Mouse (Mus musculus): ENCODE measurements around the gene Slc26a8. TPM values are rescaled to one million over a fixed set of nuclear protein-coding genes. Genes with fewer than 3 reads are reported as not detected.

Slc26a8 gene
- polyA plus RNA-seq, 2 experiments from 2014 or later = 0.32 TPM; not detected in 1

DNA sequence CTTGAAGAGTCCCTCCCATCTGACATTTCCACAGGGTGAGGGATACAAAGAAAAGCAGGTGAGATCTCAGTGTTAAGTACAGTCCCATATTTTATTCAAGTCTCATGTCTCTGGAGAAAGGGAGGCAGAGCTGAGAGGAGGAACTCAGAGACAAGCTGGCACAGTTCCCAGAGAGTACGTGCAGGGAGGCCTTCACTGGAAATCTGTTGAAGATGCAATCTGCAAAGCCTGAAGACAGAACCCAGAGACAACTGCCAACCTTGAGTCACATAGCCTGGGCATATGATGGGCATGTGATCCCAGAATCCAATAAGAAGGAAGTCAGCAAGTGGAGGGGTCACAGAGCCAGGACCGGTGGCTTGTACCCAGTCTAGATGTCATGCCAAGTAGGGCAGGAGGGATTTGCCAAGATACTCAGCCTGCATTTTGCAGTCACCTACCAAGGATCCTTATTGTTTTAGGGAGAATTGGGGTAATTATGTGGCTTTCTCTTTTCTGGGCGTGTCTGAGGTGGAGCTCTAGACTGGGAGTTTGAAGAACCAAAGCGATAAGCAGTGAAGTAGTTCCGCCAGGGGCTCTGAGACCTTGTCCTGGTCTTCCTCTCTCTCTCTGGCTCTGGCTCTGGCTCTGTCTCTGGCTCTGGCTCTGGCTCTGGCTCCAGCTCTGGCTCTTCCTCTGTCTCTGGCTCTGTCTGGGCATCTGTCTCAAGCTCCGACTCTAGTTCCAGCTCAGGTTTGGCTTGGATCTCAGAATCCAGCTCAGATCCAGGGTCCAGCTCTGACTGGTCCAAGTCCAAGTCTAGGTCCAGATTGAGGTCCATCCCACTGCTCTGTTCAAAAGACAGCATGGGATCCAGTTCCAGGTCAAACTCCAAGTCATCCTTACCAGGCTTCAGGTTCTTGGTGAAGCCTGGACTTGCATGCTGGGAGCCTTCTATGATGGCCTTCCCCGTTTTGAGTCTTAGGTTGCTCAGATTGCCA is 52.0 kb downstream of the Slc26a8 start:
- ATAC-seq = no peak

DNA sequence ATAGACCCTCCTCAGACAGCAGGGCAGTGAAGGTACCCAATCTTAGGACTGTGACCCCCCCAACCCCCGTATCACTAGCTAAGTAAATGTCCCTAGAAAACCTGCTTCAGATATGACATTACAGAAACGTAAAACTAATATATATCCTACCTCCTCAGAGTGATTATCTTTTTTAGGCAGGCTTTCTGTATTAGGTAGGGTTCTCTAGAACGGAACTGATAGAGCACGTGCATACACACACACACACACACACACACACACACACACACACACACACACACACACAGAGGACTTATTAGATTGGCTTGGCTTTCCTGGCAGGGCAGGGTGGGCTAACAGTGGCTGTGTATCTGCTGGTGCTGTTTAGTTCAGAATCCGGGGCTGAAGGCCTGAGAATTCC is 54.2 kb downstream of the Slc26a8 start:
- ATAC-seq = no peak

DNA sequence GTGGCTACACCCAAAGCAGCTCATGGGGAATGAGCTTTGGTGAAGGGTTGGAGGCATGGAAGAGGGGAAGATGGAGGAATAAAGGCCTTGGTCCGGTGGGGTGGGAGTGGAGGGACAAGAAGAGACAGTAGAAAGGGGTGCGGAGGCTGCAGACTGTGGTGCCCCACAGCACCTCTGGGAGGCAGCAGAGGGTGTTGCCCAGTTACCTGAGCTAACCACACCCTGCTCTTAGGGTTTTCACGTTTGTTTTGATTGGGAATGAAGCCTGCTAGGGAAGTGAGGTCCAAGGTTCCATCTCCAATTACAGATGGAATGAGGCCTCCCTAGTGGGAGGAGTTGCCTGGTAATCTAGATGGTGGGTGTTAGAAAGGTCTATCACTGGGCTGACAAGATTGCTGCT is 60.9 kb downstream of the Slc26a8 start:
- ATAC-seq = no peak

DNA sequence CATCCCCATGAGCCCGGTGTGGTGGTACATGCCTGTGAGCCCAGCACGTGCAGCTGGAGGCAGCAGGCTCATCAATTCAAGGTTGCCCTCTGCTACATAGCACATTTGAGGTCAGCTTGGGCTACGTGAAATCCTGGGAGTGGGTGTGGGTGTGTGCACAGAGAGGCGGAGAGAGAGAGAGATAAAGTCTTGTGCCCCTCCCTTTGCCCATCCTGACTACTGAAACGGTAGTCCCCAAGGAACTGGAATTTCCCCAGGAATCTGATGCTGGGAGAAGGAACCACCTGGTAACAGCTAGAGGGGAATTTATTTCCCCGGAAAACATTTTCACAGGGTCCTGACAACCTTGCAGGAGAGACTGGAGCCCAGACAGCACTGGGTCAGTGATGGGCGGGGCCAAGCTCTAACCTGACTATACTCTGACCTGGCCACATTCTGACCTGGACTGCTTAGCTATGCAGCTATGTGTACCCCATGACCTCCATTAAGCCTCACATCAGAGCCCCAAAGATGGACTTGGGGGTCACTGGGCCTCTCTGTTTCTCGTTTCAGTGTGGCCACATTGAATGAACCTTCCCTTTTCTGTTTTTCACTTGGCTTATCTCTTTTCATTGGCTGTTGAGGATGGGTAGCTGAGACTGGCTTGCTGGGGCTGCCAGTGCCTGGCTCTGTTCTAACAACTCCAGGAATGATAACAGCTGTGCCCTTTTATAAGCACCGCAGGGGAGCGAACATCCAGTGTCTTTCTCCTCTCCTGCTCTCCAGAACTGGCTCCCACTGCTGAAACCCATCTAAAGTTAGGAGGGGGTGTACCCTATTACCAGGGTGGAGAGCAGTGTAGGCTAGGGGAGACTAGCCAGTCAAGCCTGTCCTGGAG is 61.5 kb downstream of the Slc26a8 start:
- no peak for ATAC-seq

DNA sequence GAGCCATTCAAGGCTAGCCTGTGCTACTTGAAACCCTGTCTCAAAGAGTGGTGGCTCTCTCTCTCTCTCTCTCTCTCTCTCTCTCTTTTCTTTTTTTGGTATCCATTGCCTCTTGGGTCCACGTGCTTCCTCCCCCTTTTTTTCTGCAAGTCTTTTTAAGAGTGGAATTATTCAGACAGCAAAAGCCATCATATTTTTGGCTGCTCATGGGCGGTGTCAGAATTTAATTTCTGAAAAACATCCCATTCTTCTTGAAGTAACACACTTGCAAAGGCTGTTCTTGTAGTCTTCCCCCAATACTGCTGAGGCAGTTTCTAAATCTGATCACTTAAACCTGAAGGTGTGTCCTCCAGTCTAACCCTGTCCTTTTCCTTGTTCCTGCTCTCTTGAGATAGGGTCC is 63.1 kb downstream of the Slc26a8 start:
- ATAC-seq = no peak

DNA sequence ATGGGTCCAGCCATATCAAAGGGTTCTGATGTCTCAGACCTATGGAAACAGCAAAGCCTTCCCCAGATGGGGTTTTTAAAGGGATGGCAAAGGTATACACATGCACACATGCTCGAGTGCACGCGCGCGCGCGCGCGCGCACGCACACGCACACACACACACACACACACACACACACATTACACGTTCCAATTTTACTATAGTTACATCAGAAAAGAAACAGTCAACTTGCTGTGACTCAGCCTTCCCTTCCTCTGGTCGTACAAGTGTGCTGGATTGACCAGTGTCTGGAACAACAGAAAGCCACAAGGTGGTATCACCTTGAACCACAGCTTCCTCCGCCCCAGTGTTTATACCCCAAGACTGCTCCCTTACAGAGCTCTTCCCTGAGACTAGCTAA is 64.7 kb downstream of the Slc26a8 start:
- ATAC-seq = no peak

DNA sequence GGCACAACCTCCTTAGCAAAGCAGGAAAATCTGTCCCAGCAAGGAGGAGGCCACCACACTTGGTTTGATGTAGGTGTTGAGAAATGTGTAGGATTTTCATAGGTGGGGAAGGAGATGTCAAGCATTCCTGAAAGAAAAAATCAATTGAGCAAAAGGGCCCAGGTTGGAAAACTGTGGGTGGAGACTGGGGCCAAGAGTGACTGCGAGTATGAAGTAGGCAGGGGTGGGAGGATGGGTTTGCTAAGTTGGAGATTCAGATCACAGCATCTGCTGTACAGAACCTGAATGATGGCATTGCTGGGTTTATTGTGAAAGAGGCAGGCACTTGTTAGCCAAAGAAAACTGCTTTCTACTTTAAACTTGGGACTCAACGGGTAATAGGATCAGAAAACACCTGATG is 65.2 kb downstream of the Slc26a8 start:
- no peak for ATAC-seq

DNA sequence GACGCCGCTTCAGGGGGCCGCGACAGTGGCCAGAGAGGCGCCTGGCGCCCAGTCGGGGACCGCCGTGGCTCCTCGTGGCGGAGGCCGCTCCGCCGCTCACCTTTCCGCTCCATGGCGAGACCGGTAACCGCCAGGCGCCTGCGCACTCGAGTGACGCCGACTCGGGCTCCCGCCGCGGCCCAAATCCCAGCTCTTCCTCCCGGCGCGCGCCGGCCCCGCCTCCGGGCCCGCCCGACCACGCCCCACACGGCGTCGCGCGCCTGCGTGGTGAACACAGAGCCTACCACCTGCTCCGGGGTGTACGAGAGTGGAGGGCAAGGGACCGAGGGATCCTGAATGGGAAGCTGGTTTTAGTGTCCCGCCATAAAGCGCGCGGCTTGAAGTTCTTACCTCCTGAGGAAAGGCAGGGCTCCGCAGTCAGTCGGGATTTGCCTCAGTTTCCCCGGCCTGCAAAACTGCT is 67.7 kb downstream of the Slc26a8 start, which contains the start of gene Srpk1:
Gene Srpk1, minus strand, starts transcription at position 410 of the 460 bp plus-strand sequence.
- ATAC-seq = peak; percentile 80

DNA sequence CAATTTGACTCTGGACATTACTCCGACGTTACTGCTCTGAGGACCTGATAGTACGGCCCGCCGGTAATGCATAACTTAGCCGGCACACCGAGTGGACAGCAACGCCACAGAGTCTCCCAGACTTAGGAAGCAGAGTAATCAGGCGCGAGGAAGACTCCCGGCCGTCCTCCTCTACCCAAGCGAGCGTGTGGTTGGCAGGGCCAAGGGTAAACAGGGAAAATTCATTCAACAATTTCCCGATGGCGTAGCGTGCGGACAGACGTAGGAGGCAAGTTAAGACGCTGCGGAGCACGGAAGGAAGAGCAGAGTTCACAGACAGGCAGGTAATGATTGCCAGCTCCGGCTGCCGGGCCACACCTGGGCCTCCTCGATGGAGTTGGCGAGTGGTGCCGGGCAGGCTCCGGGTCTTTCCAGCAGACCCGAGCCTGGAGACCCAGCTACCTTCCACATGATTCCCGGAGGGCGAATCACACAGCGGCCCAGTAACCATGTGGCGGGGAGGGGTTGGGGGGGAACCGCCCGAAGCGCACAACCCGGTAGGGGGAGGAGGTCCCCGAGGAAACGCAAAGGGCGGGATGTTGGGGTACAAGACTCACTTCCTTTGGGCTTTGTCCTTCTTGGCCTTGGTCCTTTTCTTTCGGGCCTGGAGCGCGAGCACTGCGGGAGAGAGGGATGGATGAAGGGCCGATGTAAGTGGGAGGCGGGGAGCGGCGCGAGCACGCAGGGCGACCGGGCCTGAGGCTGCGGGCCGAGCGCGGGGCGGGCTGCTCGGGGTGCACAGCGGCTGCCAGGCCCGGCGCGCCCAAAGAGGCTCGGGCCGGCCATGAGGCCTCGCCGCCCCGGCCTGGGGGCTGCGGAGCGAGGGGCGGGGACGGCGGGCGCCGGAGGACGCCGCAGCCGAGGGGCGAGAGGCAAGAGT is 68.4 kb downstream of the Slc26a8 start:
- peak; percentile 50 for ATAC-seq

DNA sequence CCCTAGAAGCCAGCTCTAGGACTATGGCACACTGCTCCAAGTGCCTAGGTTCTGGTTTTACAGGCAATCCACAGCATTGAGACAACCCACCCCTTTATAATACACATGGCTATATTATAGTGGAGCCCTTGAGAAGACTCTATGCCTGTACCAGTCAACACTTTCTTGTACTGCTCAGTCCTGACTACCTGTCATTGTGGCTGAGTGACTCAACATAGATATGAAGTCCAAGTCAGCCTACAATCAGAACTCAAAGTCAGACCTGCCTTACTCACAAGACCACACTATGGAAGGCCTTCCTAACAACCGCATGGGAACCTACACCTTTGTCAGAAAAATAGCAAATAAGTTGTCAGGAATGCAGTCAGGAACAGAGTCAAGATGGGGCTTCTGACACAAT is 71.3 kb downstream of the Slc26a8 start:
- ATAC-seq = no peak

DNA sequence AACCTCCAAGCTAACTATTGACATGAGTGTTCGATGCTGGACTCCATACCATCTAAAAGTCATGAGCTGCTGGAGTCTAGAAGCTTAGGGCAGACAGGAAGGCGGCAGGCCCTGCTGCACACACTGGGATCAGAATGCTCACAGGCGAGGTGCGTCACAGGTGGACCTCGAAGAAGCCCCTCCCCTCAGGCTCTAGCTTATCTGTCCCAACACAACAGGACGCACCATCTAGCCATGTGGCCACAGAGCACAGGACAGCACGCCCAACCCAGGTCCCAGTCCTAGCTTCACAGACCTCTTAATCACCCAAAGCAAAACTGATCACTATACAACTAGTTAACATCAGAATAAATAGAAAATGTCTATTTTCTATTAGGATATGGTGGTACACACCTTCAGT is 71.9 kb downstream of the Slc26a8 start:
- no peak for ATAC-seq

DNA sequence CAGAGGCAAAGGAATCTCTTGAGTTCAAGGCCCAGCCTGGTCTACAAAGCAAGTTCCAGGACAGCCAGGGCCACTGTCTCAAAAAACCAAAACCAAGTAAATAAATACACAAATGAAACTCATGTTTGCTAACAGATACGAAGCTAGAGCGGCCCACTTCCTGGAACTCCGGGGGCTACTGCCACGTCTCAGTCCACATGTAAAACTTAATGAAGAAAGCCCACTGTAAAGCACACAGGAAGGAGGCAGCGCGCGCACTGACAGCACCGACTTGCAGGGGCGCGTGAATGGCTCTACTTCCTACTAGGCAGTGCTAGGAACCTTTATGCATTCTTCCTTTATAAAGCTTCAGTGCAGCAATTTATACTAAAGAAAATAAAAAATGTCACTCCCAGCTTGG is 72.4 kb downstream of the Slc26a8 start:
- ATAC-seq = no peak

DNA sequence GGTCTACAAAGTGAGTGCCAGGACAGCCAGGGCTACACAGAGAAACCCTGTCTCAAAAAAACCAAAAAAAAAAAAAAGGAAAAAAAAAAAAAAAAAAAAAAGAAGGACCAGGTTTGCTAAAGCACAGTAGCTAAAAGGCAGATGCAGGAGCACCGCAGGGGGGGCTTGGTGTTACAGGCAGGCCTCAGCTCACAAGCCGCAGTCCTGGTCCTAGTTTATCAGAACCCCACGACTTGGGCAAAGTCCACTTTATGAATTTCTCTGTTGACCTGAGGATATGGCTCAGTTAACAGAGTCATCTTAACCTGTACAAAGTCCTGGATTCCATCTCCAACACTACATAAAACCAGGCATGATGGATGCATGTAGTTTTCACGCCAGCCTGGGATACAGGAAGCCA is 74.7 kb downstream of the Slc26a8 start:
- no peak for ATAC-seq

DNA sequence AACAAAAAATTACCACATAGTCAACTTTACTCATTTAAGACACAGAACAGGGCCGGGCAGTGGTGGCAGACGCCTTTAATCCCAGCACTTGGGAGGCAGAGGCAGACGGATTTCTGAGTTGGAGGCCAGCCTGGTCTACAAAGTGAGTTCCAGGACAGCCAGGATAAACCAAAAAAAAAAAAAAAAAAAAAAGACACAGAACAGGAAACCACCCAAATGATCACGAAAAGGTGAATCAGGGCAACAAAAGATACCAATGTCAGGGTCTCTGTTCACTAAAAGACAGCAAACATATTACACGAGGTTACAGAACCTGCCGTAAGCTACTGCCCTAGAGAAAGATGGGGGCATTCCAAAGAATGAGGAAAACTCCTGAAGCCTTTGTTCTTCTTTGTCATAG is 76.9 kb downstream of the Slc26a8 start:
- ATAC-seq = peak; percentile 11

DNA sequence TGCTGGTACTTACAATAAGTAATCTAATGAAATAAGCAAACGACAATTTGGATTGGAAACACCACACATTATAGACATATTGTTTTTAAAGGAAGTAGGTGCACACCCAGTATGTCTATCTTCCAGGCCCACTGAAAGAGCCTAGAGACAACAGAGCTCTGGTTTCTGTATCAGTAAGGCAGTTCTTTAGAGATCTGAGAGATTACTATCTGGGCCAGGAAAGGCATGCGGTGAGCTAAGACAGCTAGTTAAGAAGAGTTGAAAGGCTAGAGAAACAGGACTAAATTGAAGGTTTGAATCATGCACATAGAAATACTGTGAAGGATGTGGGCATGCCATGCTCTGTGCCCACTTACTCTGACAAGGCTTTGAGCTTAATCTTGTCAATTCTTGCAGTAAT is 77.4 kb downstream of the Slc26a8 start:
- peak; percentile 95 for ATAC-seq

DNA sequence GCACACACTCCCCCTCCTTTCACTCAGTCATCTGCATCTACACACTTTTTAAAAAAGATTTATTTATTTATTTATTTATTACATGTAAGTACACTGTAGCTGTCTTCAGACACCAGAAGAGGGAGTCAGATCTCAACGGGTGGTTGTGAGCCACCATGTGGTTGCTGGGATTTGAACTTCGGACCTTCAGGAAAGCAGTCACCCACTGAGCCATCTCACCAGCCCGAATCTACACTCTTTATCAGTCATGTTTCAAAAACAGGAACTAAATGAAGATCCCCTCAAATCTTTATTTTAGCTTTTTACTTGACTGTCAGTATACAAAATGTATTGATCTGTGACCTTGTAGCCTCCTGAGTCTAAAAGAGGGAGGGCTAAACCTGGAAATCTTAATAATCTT is 80.5 kb downstream of the Slc26a8 start:
- ATAC-seq = no peak

DNA sequence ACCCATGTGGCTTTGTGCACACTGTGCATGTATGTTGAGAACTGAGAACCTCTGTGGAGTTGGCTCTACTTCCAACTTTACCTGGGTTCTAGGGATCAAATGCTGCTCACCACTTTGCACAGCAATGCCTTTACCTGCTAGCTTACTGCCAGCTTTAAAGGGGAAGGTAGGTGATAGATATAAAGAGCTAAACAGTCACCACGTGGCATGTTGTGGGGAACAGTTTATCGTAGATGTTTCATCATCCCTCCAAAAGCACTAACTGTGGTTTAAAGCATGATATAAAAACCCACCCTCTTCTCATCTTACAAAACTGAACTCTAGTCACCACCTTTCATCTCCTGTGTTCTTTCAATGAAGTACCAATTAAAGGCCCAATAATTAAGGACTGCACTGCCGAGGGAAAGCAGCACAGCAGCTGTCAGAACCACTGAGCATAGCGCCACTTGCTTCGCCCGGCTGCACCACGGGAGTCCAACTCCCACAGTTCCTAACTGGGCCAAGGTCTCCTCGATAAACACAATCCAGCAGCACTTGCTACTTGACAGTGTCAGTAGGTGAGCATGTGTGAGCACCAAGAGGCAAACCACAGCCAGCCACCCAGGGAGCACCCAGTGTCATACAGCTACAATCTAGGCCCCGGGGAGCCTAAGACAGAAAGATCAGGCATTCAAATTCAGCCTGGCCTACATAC is 88.3 kb downstream of the Slc26a8 start:
- ATAC-seq = no peak

DNA sequence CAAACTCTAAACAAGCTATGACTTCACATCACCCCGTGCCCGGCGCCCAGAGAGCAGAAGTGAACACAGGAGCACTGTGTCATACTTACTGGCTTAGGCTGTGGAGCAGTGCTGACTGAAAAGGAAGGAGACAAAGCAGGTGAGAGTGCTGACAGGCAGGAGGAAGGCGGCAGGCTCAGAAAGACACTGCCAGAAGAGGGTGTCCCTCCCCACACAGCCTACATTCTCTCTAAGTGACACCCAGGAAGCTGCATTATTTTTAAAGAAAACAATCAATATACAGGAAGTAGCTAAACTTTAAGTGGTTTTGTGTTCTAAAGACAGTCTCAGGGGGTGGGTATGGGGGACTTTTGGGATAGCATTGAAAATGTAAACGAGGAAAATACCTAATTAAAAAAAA is 89.3 kb downstream of the Slc26a8 start:
- ATAC-seq = no peak

DNA sequence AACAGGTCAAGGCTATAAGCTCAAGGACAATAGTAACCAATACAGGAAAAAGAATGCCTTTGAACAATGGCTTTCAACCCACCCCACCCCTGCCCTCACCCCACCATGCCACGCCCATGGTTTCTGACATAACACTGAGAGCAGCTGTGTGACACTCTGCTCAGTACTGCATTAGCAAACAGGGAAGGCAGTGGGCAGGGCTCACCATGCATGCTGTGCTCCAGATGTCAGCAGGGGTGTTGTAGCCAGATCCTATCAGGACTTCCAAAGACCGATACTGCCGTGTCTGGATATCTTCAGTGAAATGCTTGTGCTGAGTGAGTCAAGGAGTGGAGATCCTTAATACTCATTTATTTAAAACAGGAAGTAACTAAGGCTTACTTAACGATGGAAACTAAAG is 96.1 kb downstream of the Slc26a8 start:
- no peak for ATAC-seq

DNA sequence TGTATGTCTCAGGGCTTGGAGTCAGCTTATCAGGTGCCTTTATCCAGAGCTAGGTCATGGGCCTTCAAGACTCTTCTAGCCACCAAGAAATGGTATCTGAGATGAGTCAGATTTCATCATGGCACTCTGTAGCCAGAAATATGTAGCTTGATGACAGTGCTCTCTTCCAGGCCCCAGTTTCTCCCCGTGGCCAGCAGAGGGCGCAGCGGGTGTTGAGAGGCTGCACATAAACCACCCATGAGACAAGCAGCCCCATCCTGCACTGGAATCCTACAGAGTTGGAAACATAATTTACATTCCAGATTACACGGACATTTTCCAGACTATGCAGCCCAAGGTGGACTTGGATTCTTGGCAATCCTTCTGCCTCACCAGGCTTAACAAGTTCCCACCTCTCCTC is 97.0 kb downstream of the Slc26a8 start:
- no peak for ATAC-seq

DNA sequence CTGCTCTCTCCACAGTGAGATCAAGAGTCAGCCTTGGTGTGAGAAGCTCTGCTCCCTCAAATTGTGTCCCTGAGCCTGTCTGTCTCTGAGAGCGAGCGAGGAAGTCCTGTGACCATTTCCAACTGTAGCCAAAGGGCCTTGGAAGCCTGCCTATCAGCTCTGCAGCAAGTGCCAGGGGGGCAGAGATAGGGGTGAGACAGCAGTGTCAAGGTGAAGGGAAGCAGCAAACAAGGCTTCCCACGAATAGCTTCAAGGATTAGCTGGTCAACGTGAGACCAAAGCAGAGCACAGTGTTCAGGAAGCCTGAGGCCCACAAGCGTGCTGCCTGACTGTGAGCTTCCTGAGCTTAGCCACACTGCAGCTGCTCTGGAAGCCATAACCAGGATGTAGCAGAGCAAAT is 98.6 kb downstream of the Slc26a8 start:
- ATAC-seq = no peak

DNA sequence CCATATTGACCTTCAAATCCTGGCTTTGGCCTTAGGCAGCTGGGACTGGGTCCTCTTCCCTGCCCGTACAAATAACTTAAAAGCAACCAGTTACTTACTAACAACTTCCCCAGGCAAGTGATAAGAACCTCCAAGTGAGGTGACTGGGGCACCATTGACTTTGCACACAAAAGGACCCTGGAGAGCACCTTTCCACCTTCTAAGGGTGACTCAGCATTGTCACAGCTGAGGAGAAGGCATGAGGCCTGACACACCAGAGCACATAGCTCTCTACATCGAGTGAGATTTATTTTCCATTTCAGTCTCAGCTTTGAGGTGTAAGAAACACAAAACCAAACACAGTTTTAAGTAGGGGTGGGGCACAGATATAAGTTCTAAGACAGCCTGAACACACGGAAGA is 99.4 kb downstream of the Slc26a8 start:
- no peak for ATAC-seq

All from CD4-positive, CD25-positive, alpha-beta regulatory T cell, adult 4 months (primary cell).